Mouse (Mus musculus): Measurements from ENCODE around the gene Ache.

Gene Ache

GRCm38 (mm10) chr5:137334317-137334716 lies 47.0 kb downstream of the Ache start:
- DNase-seq, result no peak

DNA sequence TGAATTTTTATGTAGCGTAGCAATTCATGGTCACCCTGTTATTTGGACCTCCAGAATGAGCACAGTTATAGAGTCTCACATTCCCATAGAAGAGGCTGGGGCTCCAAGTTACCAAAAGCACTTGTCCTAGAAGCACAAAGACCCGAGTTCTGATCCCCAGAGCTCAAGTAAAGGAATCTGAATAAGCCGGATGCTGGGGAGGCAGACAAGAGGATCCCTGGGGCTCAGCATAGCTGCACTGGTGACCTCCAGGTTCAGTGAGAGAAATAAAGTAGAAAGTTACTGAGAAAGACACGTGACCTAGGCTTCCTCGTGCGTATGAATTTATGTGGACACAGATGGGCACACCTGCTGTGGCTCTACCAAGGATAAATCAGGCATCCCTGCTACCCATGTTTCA lies 47.7 kb downstream of the Ache start:
- DNase-seq, result no peak

DNA sequence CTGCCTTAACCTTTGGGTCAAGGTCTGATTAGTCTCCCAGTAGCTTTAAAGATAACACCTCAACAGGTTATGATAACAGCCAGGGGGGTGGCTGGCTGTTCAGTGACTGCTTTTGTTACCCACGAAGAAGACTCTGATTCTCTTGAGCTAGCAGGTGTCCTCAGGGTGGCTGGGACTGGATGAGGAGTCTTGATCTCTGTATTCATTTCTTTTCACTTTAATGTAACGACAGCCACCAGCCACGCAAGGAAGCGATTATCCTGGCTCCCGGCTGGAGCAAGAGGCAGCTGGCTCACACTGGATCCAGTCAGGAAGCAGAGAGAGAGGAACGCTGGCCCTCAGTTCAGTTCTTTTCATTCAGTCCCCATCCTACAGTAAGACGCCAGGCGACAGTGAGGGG lies 49.9 kb downstream of the Ache start:
- peak in 1 of 2 experiments; percentile 41 for DNase-seq

GRCm38 (mm10) chr5:137338256-137338655 lies 50.9 kb downstream of the Ache start:
- peak; percentile 94 to 96 for DNase-seq

- DNase-seq, result peak; percentile 64 to 74
Measured at GRCm38 (mm10) chr5:137338663-137339289, 51.5 kb downstream of the Ache start.

DNA sequence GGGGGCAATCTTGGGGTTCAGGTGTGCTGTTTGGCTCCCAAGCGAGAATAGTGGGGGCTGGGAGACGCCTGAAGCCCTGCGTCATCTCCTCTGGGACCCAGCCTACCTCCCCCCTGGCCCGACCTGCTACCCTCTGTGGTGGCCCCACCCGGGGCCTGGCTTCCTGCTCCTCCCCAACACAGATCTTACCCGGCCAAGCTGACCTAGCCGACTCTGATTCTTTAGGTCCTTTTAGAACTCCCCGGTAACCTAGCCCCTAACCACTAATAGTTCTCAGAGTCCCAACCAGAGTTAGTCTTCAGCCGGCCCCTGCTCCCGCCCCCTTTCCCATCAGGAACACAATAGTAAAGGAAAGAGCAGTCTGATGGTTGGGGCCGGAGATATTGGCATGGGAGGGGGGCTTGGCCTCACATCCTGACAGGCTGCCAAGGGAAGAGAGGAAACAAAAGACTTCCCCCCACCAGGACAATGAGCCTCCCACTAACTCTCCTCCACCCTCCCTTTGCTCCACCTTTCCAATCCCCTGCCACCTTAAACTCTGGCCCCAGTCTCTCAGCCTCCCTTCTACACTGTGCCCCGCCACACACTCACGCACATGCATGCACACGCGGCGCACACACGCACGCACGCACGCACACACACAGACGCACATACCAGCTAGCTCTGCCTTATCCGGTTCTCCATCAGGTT lies 52.1 kb downstream of the Ache start:
- peak; percentile 62 to 76 for DNase-seq

GRCm38 (mm10) chr5:137340222-137340621 lies 52.9 kb downstream of the Ache start:
- DNase-seq, result no peak

DNA sequence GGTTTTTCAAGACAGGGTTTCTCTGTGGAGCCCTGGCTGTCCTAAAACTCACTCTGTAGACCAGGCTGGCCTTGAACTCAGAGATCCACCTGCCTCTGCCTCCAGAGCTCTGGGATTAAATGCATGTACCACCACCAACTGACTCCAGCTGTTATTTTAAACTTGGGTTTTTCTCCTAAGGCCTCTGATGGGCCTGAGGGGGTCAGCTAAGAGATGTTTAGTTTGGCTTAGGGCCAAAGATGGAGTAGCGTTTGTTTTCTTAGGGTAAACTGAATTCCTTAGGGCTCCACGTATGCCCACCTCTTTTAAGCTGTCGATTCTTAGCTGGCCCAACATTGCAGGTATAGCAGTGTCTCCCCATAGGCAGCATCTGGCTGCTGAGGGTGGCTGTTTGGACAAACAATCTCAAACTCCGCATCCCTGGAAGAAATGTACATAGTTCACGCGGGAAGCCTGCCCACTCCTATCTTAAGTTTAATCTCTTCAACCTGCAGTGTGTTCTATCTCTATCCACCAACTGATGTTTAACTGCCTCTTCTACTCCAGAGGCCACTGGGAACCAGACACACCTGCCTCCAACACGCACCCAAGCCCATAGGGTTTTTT lies 55.2 kb downstream of the Ache start:
- DNase-seq, result no peak

- DNase-seq, result no peak
Measured at GRCm38 (mm10) chr5:137343412-137343811, 56.1 kb downstream of the Ache start.

DNA sequence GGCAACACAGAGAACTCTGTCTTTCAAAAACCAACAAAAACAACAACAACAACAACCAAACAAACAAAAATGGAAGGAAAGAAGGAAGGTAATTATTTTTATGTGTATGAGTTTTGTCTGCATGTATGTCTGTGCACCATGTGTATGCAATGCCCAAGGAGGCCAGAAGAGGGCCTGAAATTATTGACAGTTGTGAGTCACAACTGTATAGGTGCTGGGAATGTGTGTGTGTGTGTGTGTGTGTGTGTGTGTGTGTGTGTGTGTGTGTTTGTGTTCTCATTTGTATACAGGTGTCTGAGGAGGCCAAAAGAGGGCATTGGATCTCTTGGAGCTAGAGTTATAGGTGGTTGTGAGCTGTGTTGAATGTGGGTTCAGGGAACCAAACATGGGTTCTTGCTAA lies 56.5 kb downstream of the Ache start:
- DNase-seq, result peak in 1 of 2 experiments; percentile 29
